Mouse (Mus musculus) cortical plate, adult 2 months (tissue): Measurements from ENCODE around the gene Ppp6r3. TPM values are rescaled to one million over a fixed set of nuclear protein-coding genes. Genes with fewer than 3 reads are reported as not detected.

ENCODE experiments used
- H3K27ac ChIP-seq: fragments of 200-500 bp; 2 replicates; pipeline ENCODE4 v1.5.1; 2012; ENCODE audit warnings: low read length, control low read depth, inconsistent platforms; ENCODE audit not compliant: insufficient read depth
- H3K4me1 ChIP-seq: fragments of 200-500 bp; 2 replicates; pipeline ENCODE4 v1.6.1; 2011; ENCODE audit warnings: low read length; ENCODE audit not compliant: control insufficient read depth, insufficient read depth
- H3K4me3 ChIP-seq: fragments of 200-500 bp; 2 replicates; pipeline ENCODE4 v1.5.1; 2011; ENCODE audit warnings: mild to moderate bottlenecking, low read length, control low read depth; ENCODE audit not compliant: insufficient read depth
- CTCF ChIP-seq: fragments of 200-500 bp; IDR thresholded peaks from 2 replicates; pipeline ENCODE4 v1.5.1; 2011; ENCODE audit warnings: mild to moderate bottlenecking, control low read depth, low read length; ENCODE audit not compliant: insufficient read depth; ENCODE audit errors: extremely low read depth
- POLR2A ChIP-seq: fragments of 200-500 bp; IDR thresholded peaks from 2 replicates; pipeline ENCODE4 v1.6.1; 2011; ENCODE audit warnings: mild to moderate bottlenecking, low read length, control low read depth; ENCODE audit not compliant: insufficient read depth; ENCODE audit errors: extremely low read depth
- polyA plus RNA-seq: library from polyadenylated mRNA; depleted of rRNA; stranded (reverse); fragments of >200 nt; gene quantifications from 2 replicates; pipeline ENCODE4 v1.2.3, GENCODE M21; 2012; rRNA removed

Ppp6r3 gene
- polyA plus RNA-seq, 1 experiment, result 72.4 TPM

- no peaks in the 10 kb centered on the region for H3K4me1 ChIP-seq
- H3K4me3 ChIP-seq, result no peak overlapping the region
- TF ChIP-seq CTCF (no peak), POLR2A (no peak)
- H3K27ac ChIP-seq, result no peak overlapping the region
These were observed 151.3 kb downstream of the Ppp6r3 start for GRCm38 (mm10) chr19:3424214-3424613.

- Histone ChIP-seq H3K27ac (no peak overlapping the region), H3K4me3 (no peak overlapping the region), H3K4me1 (no peaks in the 10 kb centered on the region; the same call in 1 of the 2 replicates)
- TF ChIP-seq CTCF (no peak), POLR2A (no peak)
These were observed 152.6 kb downstream of the Ppp6r3 start for GRCm38 (mm10) chr19:3422981-3423380.

- TF ChIP-seq POLR2A (no peak), CTCF (no peak)
- Histone ChIP-seq H3K27ac (no peak overlapping the region), H3K4me1 (no peaks in the 10 kb centered on the region; the same call in 1 of the 2 replicates), H3K4me3 (no peak overlapping the region)
These were observed 153.1 kb downstream of the Ppp6r3 start for GRCm38 (mm10) chr19:3422488-3422887.

- no peak overlapping the region for H3K4me3 ChIP-seq
- TF ChIP-seq CTCF (no peak), POLR2A (no peak)
These were observed 156.3 kb downstream of the Ppp6r3 start for GRCm38 (mm10) chr19:3419251-3419650.

GRCm38 (mm10) chr19:3414268-3414733, 161.2 kb downstream of the Ppp6r3 start, which contains the start of gene Gal:
TSS of gene Gal (minus strand) at chr19:3414544.
- TF ChIP-seq CTCF (no peak), POLR2A (no peak)
- Histone ChIP-seq H3K4me3 (no peak within 1 kb of the TSS), H3K4me1 (no peaks in the 10 kb centered on the region; the same call in 1 of the 2 replicates), H3K27ac (no peak within 1 kb of the TSS)

More at GRCm38 (mm10) chr19:3419251-3419650, 156.3 kb downstream of the Ppp6r3 start:
- no peaks in the 10 kb centered on the region; the same call in 1 of the 2 replicates for H3K4me1 ChIP-seq
- H3K27ac ChIP-seq, result no peak overlapping the region

GRCm38 (mm10) chr19:3405531-3406281, 169.8 kb downstream of the Ppp6r3 start:
- TF ChIP-seq POLR2A, result no peak
- TF ChIP-seq CTCF, result no peak
- Histone ChIP-seq H3K4me1 (no peaks in the 10 kb centered on the region), H3K4me3 (no peak overlapping the region), H3K27ac (no peak overlapping the region)

Other genes with a start within 250 kb of the Ppp6r3 start
- gene Tesmin, start 186.9 kb downstream of the Ppp6r3 start, polyA plus RNA-seq, result 0.15 TPM in 2 replicates
- gene Gal, start 161.2 kb downstream of the Ppp6r3 start, polyA plus RNA-seq, result 0.34 and 0.48 TPM in 2 replicates
- 3.1 and 3.4 TPM in 2 replicates for gene Lrp5, start 110.8 kb upstream of the Ppp6r3 start, polyA plus RNA-seq
- gene 1810055G02Rik, start 132.5 kb upstream of the Ppp6r3 start, polyA plus RNA-seq, result 44.7 and 44.8 TPM in 2 replicates
- 26.7 and 29.1 TPM in 2 replicates for gene Kmt5b, start 191.7 kb upstream of the Ppp6r3 start, polyA plus RNA-seq